Mouse (Mus musculus): ENCODE measurements around the gene Ppat.
"Not testable (repeated sequence)": the region's sequence is repeated elsewhere in the genome, so short reads cannot be mapped to it uniquely, and the experiment has no call there.

Gene Ppat

GRCm38 (mm10) chr5:76947758-76948157 is 3.6 kb downstream of the Ppat start:
- DNase-seq (ENCODE audit: low read depth), result no peak

GRCm38 (mm10) chr5:76947142-76947541 is 4.2 kb downstream of the Ppat start:
- no peak for DNase-seq (ENCODE audit: low read depth)

DNA sequence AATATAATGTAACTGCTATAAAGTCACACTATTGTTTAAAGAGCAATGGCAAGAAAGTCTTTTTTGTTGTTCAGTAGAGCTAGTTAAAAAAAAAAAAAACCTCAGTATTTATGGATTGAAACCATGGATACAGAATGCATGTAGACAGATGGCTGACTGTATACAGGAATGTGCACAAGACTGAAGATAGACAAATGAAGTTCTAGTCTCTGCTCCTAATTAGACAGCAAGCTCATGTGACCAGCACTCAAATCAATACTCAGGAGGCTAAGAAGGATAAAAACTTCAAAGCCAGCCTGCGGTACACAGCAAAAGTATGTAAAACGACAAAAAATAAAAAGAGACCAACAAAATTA is 5.7 kb downstream of the Ppat start:
- no peak for DNase-seq (ENCODE audit: low read depth)

DNA sequence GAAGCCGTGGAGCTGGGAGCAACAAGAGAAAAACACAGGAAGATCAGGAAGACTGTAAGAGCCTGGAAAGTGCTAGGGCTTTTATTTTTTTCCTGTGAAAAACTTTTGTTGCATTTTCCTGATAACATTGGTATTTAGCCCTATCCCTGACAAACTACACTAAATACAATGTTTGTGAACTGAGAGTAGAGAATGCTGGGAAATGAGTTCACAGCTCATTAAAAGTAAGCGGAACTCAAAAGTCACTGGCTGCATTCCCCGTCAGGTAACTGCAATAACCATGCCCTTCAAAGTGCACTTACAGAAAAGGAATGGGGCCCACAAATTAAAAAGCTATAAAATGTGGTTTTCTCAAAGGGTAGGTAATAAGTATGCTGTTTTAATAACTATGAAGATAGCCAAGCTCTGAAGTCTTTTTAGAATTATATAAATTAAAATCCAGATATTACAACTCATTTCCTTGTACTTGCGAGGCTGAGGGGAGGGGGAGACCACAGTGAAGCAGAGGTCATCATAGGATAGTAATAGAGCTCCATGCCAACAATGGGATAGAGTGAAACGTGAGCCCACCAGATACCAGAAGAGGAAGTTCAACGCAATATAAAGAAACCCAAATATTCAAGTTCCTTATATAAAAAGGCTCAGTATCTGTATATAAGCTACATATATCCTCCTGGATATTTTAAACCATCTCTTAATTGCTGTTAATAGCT is 6.3 kb downstream of the Ppat start:
- no peak for DNase-seq (ENCODE audit: low read depth)

DNA sequence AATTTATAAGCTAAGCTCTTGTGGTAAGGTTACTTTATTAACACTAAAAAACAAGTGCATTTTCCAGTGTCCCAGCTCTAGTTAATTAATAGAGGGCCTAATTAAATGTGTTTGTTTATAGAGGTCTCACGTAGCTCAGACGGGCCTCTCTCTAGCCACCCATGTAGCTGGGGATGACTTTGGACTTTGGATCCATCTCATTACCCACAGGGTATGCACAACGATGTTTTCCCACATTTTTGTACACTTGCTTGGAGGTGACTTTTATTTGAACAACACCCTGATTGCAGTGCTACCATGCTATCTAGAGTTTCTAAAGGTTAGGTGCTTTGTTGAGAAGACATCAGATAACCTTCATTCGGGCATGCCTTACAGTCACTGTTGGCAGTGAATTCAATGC is 8.9 kb downstream of the Ppat start:
- DNase-seq (ENCODE audit: low read depth), result no peak

GRCm38 (mm10) chr5:76941975-76942374 is 9.4 kb downstream of the Ppat start:
- no peak for DNase-seq (ENCODE audit: low read depth)

DNA sequence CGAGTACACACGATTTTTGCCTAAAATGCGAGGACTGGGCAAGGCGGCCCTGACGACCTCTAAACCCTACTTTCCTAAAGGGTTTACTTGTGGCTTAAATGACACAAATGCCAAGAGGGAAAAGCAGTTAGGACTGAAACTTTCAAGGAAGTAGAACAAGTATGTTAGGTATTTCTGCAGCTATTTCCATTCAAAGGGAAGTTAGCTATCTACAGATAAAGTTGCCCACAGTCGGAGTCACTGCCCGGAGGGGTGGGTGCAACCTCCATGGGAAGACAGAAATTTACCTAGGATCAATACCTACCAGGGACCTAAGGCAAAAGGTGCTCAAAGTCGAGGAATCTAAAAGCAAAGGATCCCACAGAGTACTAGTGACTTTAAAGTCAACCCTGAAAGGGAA is 11.7 kb downstream of the Ppat start:
- no peak for DNase-seq (ENCODE audit: low read depth)

- DNase-seq (ENCODE audit: low read depth), result no peak
These were observed 22.0 kb downstream of the Ppat start for GRCm38 (mm10) chr5:76929180-76929877.

GRCm38 (mm10) chr5:76928124-76928832 is 23.1 kb downstream of the Ppat start:
- no peak for DNase-seq (ENCODE audit: low read depth)

GRCm38 (mm10) chr5:76924296-76924695 is 27.1 kb downstream of the Ppat start:
- no peak for DNase-seq (ENCODE audit: low read depth)

GRCm38 (mm10) chr5:76923428-76923827 is 27.9 kb downstream of the Ppat start:
- DNase-seq (ENCODE audit: low read depth), result no peak

GRCm38 (mm10) chr5:76922833-76923232 is 28.5 kb downstream of the Ppat start:
- no peak for DNase-seq (ENCODE audit: low read depth)

DNA sequence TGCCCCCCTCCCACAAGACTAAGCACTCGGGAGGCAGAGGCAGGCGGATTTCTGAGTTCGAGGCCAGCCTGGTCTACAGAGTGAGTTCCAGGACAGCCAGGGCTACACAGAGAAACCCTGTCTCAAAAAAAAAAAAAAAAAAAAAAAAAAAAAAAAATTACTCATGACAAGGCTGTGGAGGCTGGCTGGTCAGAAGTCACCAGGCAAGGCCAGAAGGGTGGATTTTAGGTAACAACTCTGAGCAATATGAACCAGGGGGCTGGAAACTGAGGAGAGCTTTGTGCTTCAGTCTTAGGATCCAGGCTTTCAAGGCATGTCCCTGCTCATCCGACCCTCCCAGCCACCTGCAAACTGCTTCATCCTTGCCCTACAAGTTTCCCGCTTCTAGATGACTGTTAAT is 38.9 kb downstream of the Ppat start:
- not testable (repeated sequence) for DNase-seq (ENCODE audit: low read depth)

DNA sequence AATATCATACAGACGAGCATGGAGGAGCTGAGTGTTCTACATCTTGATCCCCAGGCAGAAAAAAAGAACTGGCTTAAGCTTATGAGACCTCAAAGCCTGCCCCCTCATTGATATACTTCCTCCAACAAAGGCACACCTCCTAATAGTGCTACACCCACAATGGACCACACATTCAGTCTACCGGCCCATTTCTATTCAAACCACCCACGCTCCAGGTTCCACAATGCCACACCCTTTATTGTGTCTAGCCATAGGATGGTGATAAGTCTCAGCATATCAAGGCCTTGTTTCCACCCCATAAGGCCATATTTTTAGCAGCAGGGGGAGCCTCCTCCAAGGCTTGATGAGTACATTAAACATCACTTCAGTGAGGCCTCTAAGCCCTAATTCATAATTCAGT is 40.6 kb downstream of the Ppat start:
- DNase-seq (ENCODE audit: low read depth), result no peak

- peak; percentile 27 for DNase-seq (ENCODE audit: low read depth)
These were observed 45.3 kb downstream of the Ppat start for GRCm38 (mm10) chr5:76906155-76906499.

GRCm38 (mm10) chr5:76905405-76906154 is 45.8 kb downstream of the Ppat start, which contains the start of gene Aasdh:
TSS of gene Aasdh (minus strand) at chr5:76905514.
- DNase-seq (ENCODE audit: low read depth), result peak; percentile 90

GRCm38 (mm10) chr5:76904713-76905404 is 46.5 kb downstream of the Ppat start:
- peak; percentile 32 for DNase-seq (ENCODE audit: low read depth)

GRCm38 (mm10) chr5:76902131-76902530 is 49.2 kb downstream of the Ppat start:
- no peak for DNase-seq (ENCODE audit: low read depth)

GRCm38 (mm10) chr5:76893084-76893483 is 58.3 kb downstream of the Ppat start:
- no peak for DNase-seq (ENCODE audit: low read depth)

- no peak for DNase-seq (ENCODE audit: low read depth)
These were observed 58.8 kb downstream of the Ppat start for GRCm38 (mm10) chr5:76892608-76893007.

DNA sequence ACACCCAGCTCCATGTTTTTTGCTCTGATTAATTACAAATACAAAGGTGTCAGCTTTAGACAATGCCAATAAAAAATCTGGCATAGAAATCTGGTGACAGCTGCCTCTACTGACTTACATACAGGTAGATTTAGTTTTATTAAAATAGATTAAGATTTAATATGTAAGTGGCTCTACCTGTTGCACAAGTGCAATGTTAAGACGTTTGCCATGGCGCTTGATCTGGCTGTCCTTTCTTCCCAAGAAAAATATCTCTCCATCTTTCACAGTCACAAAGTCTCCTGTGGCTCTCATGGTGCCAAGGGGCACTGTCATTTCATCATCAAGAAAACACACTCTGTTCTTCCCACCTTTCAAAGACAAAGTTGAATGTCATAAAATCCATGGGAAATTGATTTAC is 64.4 kb downstream of the Ppat start:
- no peak for DNase-seq (ENCODE audit: low read depth)

- DNase-seq (ENCODE audit: low read depth), result no peak
These were observed 67.3 kb downstream of the Ppat start for GRCm38 (mm10) chr5:76884107-76884506.
